Mouse (Mus musculus) midbrain, postnatal 0 days (tissue): ENCODE results near the gene Dhx33. TPM values are rescaled to one million over a fixed set of nuclear protein-coding genes. Genes with fewer than 3 reads are reported as not detected.
A peak's percentile ranks its signal among the peaks of the same experiment; 100 is the strongest.

Experiments used
- ATAC-seq: fragments of 200-750 bp; cut with Nextera tagmentation; 2 replicates; pipeline ENCODE4 v1.8.0; 2017; ENCODE audit warnings: moderate number of reproducible peaks, mild to moderate bottlenecking, moderate TSS enrichment, moderate library complexity; ENCODE audit not compliant: low FRiP score
- DNase-seq: peaks from one replicate; pipeline ENCODE4 v3.0.0-alpha.2; 2015; ENCODE audit warnings: low spot score
- H3K27ac ChIP-seq: fragments of 300-500 bp; sonication (generic); 2 replicates; pipeline ENCODE4 v1.5.1; 2014; ENCODE audit warnings: low read depth, mild to moderate bottlenecking, low read length, mixed read lengths
- H3K27me3 ChIP-seq: fragments of 300-500 bp; sonication (generic); 2 replicates; pipeline ENCODE4 v1.6.1; 2014; ENCODE audit warnings: low read length, control low read depth, mixed read lengths; ENCODE audit not compliant: insufficient read depth
- H3K36me3 ChIP-seq: fragments of 300-500 bp; sonication (generic); 2 replicates; pipeline ENCODE4 v1.6.1; 2014; ENCODE audit warnings: low read length, control low read depth, mixed read lengths; ENCODE audit not compliant: insufficient read depth
- H3K4me1 ChIP-seq: fragments of 300-500 bp; sonication (generic); 2 replicates; pipeline ENCODE4 v1.6.1; 2014; ENCODE audit warnings: mild to moderate bottlenecking, control low read depth, antibody characterized with exemption, low read length, mixed read lengths; ENCODE audit not compliant: insufficient read depth
- H3K4me2 ChIP-seq: fragments of 300-500 bp; sonication (generic); 2 replicates; pipeline ENCODE4 v1.6.1; 2014; ENCODE audit warnings: low read depth, mild to moderate bottlenecking, low read length, mixed read lengths; ENCODE audit not compliant: poor library complexity, severe bottlenecking
- H3K4me3 ChIP-seq: fragments of 300-500 bp; sonication (generic); 2 replicates; pipeline ENCODE4 v1.5.1; 2014; ENCODE audit warnings: low read depth, mild to moderate bottlenecking, low read length, moderate library complexity
- H3K9ac ChIP-seq: fragments of 300-500 bp; sonication (generic); replicated peaks from 2 replicates; pipeline ENCODE4 v1.6.1; 2014; ENCODE audit warnings: mild to moderate bottlenecking, low read length, moderate library complexity, mixed read lengths; ENCODE audit not compliant: poor library complexity, severe bottlenecking
- H3K9me3 ChIP-seq: fragments of 300-500 bp; sonication (generic); 2 replicates; pipeline ENCODE4 v1.6.1; 2016; ENCODE audit warnings: low read length, control low read depth
- CTCF ChIP-seq: IDR thresholded peaks from 2 replicates; pipeline ENCODE4 v1.5.1; 2016; ENCODE audit warnings: antibody characterized with exemption, mild to moderate bottlenecking
- WGBS: fragments of 180-500 bp; shearing (Covaris S2); extraction: QIAGEN DNeasy Blood & Tissue Kit; methylation state at CpG from one replicate; pipeline ENCODE4 v1.1.7; 2014; 5-methylcytosine and 5-hydroxymethylcytosine counted together
- polyA plus RNA-seq: library from polyadenylated mRNA; unstranded; fragments of >200 nt; fragmentation: Nextera tagmentation; extraction: Ambion mirVana; gene quantifications from 2 replicates; pipeline ENCODE4 v1.2.1, GENCODE M21; 2015
- total RNA-seq: library from RNA; depleted of rRNA; stranded (reverse); fragments of >200 nt; gene quantifications from 2 replicates; pipeline ENCODE4 v1.2.3, GENCODE M21; 2014

The Dhx33 gene
- total and polyA plus RNA-seq, 2 experiments from 2014 or later: 10.1 to 24.0 TPM

DNA sequence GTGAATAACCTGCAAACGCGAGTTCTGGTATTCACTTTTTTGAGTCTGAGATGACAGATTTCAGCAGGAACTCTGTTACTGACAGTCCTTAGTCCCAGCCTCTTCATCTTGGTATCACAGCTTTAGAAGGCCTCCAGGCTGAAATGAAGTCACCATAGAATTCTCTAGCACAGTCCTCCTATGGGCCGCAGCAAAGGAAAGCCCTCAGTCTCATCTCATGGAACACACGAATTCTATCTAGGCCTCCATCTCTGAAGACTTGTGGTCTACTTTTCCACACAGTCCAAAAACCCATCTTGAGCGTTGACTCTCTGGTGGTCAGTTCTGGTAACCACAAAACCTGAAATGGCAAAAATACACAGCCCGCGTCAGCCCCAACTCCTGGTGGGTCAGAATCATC lies 27.8 kb upstream of the Dhx33 start:
- TF ChIP-seq CTCF: peak; percentile 20; the same call in 1 of the 2 replicates
- Histone ChIP-seq H3K36me3 (0 out of 2 replicates have a peak, but pooled peaks cover 5% of the 10 kb centered on the region), H3K9me3 (no peaks in the 10 kb centered on the region), H3K4me2 (peak overlapping the region; percentile 76), H3K9ac (peak overlapping the region; percentile 83), H3K4me3 (peak overlapping the region; percentile 55), H3K4me1 (peaks cover 8% of the 10 kb centered on the region; the same call in 1 of the 2 replicates), H3K27ac (peak overlapping the region; percentile 94), H3K27me3 (no peaks in the 10 kb centered on the region)
- no peak for ATAC-seq
- DNase-seq: no peak
- 34% methylated on average over 7 of the region's 7 CpGs for WGBS

- H3K4me3 ChIP-seq: no peak overlapping the region
- H3K9me3 ChIP-seq: no peaks in the 10 kb centered on the region
- H3K27ac ChIP-seq: no peak overlapping the region
- H3K27me3 ChIP-seq: no peaks in the 10 kb centered on the region
- WGBS: 76% methylated on average over 3 of the region's 3 CpGs
- H3K36me3 ChIP-seq: peaks cover 17% of the 10 kb centered on the region; the same call in 1 of the 2 replicates
- no peak overlapping the region for H3K9ac ChIP-seq
- H3K4me1 ChIP-seq: peaks cover 8% of the 10 kb centered on the region; the same call in 1 of the 2 replicates
- DNase-seq (no peak), ATAC-seq (no peak)
- no peak overlapping the region for H3K4me2 ChIP-seq
- TF ChIP-seq CTCF: peak; percentile 56
Observed at GRCm38 (mm10) chr11:71029403-71030118, 25.3 kb upstream of the Dhx33 start.

DNA sequence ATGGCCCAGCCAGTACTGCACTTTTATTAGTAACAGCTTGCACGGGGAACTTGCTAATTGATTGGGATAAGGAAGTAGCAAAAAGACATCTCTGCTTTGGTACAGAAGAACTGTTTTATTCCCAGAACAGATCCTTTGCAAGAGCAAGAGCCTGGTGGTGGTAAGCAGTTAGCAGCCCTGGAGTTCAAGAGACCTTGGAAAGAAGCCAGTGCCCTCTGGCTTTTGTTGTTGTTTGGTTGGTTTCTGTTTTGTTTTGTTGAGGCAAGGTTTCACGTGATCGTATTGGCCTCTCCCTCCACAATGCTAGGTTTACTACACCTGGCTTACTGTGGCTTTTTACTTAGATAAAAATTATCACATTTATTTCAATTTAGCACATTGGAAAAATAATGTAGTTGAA lies 24.0 kb upstream of the Dhx33 start:
- Histone ChIP-seq H3K27ac (no peak overlapping the region), H3K4me3 (no peak overlapping the region), H3K27me3 (no peaks in the 10 kb centered on the region), H3K9ac (no peak overlapping the region), H3K4me2 (no peak overlapping the region), H3K4me1 (peaks cover 8% of the 10 kb centered on the region; the same call in 1 of the 2 replicates), H3K9me3 (no peaks in the 10 kb centered on the region), H3K36me3 (peaks cover 17% of the 10 kb centered on the region; the same call in 1 of the 2 replicates)
- 83% methylated on average over 3 of the region's 3 CpGs for WGBS
- TF ChIP-seq CTCF: no peak
- ATAC-seq (no peak), DNase-seq (no peak)

DNA sequence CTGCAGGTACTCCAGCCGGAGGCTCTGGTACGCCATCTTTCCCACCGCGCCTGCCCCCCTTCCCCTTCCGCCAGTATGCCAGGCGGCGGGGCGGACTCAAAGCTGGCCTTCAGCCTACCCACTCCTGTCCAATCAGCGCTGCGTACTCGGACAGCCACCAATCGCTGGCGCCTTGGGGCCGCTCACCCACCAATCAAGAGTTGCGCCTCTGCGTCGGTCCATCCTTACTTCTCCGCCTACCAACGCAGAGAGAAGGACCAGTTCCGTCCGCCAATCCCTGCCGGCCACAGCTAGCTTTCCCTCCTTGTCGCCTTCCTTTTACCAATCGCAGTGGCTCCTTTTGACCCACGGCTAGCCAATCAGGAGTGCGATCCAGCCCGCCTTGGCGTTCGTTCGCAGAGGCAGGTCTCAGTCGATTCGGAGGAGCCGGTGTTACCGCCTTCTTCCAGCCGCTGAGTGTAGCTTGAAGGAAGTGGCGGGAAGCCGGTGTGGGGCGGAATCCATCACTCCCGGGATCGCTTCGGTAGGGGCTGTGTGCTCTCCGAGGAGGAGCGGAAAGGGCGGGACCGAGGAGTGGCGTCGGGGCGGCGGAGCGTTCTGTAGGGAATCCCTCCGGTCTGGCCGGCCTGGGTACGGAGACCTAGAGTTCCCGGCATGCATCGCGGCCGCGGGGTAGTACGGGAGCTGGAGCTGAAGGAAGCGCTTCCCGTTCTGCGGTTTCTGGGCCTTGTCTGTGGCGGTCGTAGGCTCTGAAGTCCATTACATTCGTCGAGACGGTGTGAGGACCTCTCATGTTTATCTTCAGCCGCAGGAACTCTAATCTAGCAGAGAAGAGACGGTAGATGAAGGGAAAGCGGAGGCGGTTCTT lies 15.2 kb upstream of the Dhx33 start, which contains the start of the genes Mis12 and Derl2:
Mis12 (plus strand) TSS at position 411 of the 868 bp plus-strand sequence.
Derl2 (minus strand) TSS at position 641 of the 868 bp plus-strand sequence.
- H3K4me1 ChIP-seq: peaks cover 8% of the 10 kb centered on the region
- no peaks in the 10 kb centered on the region for H3K36me3 ChIP-seq
- under 1% methylated on average over 66 of the region's 71 CpGs for WGBS
- TF ChIP-seq CTCF: no peak
- peak within 1 kb of the TSS; percentile 91 for H3K4me3 ChIP-seq
- no peaks in the 10 kb centered on the region for H3K9me3 ChIP-seq
- H3K9ac ChIP-seq: peak within 1 kb of the TSS; percentile 93
- no peaks in the 10 kb centered on the region for H3K27me3 ChIP-seq
- H3K4me2 ChIP-seq: peak within 1 kb of the TSS; percentile 80
- H3K27ac ChIP-seq: peak within 1 kb of the TSS; percentile 87
- DNase-seq (peak; percentile 100), ATAC-seq (peak; percentile 100)

GRCm38 (mm10) chr11:71018416-71019200 lies 14.4 kb upstream of the Dhx33 start:
- H3K4me3 ChIP-seq: peak overlapping the region; percentile 91
- no peak for DNase-seq
- H3K9me3 ChIP-seq: no peaks in the 10 kb centered on the region
- peak overlapping the region; percentile 87 for H3K27ac ChIP-seq
- peak overlapping the region; percentile 80 for H3K4me2 ChIP-seq
- WGBS: 7% methylated on average over 22 of the region's 28 CpGs
- H3K4me1 ChIP-seq: peaks cover 8% of the 10 kb centered on the region
- peaks cover 5% of the 10 kb centered on the region; the same call in 1 of the 2 replicates for H3K36me3 ChIP-seq
- peak; percentile 27; the same call in 1 of the 2 replicates for ATAC-seq
- peak overlapping the region; percentile 93 for H3K9ac ChIP-seq
- TF ChIP-seq CTCF: no peak
- H3K27me3 ChIP-seq: no peaks in the 10 kb centered on the region
